Mouse (Mus musculus): ENCODE results near the gene H1f0.

The H1f0 gene

GRCm38 (mm10) chr15:79028237-79028738 is at the start of gene H1f0:
Gene H1f0, plus strand, starts transcription at chr15:79028450.
- DNase-seq (ENCODE audit: extremely low spot score, low read depth, low spot score): no peak

DNA sequence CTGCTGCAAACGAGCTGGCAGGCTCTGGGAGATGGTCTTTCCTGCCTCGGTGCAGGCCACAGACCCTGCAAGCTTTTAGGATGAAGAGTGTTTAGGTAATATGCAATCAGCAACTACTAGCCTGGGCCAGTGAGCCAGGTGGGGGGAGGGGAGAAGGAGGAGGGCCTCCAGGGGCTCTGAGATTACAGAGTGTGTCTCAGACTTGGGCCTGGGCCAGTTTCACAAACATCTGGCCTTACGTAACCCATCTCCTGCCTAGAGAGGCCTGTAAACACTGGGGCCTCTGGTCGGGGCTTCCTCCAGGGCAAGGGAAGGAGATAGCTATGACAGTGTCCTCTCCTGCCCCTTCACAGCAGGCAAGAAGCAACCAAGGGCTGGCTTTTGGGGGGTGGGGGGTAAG is 49.4 kb upstream of the H1f0 start:
- DNase-seq (ENCODE audit: extremely low spot score, low read depth, low spot score): no peak

- no peak for DNase-seq (ENCODE audit: extremely low spot score, low read depth, low spot score)
Observed at GRCm38 (mm10) chr15:78980084-78980483, 48.2 kb upstream of the H1f0 start.

DNA sequence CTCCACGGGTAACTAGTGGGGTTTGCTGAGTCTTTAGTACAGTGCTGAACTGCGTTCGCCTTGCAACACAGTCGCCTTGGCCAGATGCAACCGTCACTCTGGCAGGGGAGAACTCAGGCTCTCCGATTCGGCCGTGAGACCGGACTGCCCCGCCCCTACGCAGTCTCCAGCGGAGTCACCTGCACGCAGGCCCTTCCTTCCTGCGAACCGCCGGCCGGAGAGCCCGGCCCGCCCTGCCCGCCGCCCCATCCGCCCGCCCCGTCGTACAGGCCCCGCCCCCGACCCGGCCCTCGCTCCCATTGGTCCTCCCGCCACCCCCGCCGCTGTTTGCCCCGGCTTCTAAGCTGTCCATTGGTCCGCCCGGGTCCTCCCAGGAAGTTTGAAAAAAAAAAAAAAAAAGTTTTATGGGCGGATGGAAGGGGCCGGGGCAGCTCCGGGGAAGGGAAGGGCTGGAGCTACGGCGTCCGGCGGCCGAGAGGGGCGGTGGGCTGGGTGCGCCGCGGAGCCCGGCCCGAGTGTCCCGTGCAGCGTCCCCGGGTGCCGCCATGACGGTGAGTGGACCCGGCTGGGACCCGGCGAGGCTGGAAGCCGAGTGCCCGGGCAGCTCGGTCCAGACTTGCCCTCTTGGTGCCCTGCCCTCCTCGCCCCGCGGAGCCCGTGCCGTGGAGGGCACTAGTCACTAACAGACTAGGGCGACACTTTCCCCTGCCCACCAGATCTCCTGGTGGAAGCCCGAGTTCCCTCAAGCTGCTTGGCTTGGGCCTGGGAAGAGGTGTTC is 45.4 kb upstream of the H1f0 start:
- DNase-seq (ENCODE audit: extremely low spot score, low read depth, low spot score): no peak

- no peak for DNase-seq (ENCODE audit: extremely low spot score, low read depth, low spot score)
Observed at GRCm38 (mm10) chr15:78983436-78984285, 44.6 kb upstream of the H1f0 start.

GRCm38 (mm10) chr15:78984286-78984778 is 43.9 kb upstream of the H1f0 start:
- no peak for DNase-seq (ENCODE audit: extremely low spot score, low read depth, low spot score)

GRCm38 (mm10) chr15:78986536-78987220 is 41.6 kb upstream of the H1f0 start:
- no peak for DNase-seq (ENCODE audit: extremely low spot score, low read depth, low spot score)

GRCm38 (mm10) chr15:78988499-78988971 is 39.7 kb upstream of the H1f0 start:
- DNase-seq (ENCODE audit: extremely low spot score, low read depth, low spot score): no peak

- no peak for DNase-seq (ENCODE audit: extremely low spot score, low read depth, low spot score)
Observed at GRCm38 (mm10) chr15:78989152-78990092, 38.8 kb upstream of the H1f0 start.

DNA sequence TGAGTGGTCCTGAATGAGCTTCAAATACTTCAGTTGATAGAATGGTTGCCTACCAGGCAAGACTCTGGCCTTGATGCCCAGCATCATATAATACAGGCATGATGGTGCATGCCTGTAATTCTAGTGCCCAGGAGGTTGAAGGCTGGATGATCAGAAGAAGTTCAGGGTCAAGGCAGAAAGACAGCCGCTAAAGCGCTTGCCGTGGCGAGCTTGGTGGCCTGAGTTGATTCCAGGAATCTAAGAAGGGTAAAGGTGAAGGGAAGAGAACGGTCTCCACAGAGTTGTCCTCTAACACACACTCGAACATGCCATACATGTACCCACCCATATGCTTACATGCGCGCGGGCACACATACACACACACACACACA is 38.2 kb upstream of the H1f0 start:
- DNase-seq (ENCODE audit: extremely low spot score, low read depth, low spot score): no peak

DNA sequence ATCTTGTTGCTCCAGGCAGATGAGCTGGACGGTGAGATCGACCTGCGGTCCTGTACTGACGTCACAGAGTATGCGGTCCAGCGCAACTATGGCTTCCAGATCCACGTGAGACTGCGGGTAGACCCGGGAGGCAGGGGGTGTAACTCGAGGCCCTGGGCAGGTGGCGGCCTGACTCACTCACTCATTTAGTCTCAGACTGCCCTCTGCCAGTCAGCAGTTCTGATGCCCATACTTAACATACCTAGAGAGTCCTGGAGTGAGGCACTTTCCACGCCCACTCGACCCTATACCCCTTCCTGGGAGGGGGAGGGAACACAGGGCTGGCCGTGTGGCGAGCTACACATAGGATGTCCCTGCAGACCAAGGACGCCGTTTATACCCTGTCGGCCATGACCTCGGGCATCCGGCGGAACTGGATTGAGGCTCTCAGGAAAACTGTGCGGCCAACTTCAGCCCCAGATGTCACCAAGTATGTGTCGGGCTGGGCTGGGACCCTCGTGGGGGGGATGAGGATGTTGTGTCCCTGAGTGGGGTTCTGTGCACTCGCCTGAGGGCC is 37.2 kb upstream of the H1f0 start:
- no peak for DNase-seq (ENCODE audit: extremely low spot score, low read depth, low spot score)

- DNase-seq (ENCODE audit: extremely low spot score, low read depth, low spot score): no peak
Observed at GRCm38 (mm10) chr15:78992235-78992634, 36.0 kb upstream of the H1f0 start.

GRCm38 (mm10) chr15:78992925-78993324 is 35.3 kb upstream of the H1f0 start:
- no peak for DNase-seq (ENCODE audit: extremely low spot score, low read depth, low spot score)

- DNase-seq (ENCODE audit: extremely low spot score, low read depth, low spot score): no peak
Observed at GRCm38 (mm10) chr15:78995916-78996315, 32.3 kb upstream of the H1f0 start.

- DNase-seq (ENCODE audit: extremely low spot score, low read depth, low spot score): no peak
Observed at GRCm38 (mm10) chr15:78996663-78997062, 31.6 kb upstream of the H1f0 start.

DNA sequence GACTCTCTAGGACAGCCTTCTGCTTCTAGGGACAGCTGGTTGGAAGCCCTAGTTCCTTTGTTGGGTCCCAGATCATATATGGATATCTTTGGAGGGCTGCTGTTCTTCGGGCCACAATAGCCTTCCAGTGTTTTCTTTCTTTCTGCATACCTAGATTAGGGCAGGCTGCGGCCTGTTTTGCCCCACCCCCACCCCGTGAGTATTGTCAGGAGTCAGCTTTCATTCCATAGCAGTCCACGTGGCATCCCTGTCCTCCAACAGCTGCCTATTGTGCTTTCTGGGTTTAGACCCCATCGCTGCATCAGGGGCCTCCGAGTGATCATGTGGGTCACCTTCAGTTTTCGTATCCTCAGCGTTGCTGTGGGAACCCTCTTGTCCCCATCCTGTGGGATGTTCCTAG is 29.9 kb upstream of the H1f0 start:
- no peak for DNase-seq (ENCODE audit: extremely low spot score, low read depth, low spot score)

DNA sequence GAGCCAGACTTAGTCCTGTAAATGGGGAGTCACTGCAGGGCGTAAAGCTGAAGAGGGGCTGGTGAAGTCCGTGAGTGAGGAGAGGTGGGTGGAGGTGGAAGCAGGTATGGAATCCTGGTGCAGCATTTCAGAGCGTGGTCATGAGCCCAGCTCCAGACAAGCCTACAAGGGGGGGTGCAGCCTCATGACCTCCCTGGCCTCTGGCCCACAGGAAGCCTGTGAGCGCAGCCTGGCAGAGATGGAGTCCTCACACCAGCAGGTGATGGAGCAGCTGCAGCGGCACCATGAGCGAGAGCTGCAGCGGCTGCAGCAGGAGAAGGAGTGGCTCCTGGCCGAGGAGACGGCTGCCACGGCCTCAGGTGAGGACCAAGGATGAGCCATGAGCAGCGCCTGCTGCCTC is 28.7 kb upstream of the H1f0 start:
- DNase-seq (ENCODE audit: extremely low spot score, low read depth, low spot score): no peak

- no peak for DNase-seq (ENCODE audit: extremely low spot score, low read depth, low spot score)
Observed at GRCm38 (mm10) chr15:79000357-79000791, 27.9 kb upstream of the H1f0 start.

- DNase-seq (ENCODE audit: extremely low spot score, low read depth, low spot score): no peak
Observed at GRCm38 (mm10) chr15:79001559-79001958, 26.7 kb upstream of the H1f0 start.

DNA sequence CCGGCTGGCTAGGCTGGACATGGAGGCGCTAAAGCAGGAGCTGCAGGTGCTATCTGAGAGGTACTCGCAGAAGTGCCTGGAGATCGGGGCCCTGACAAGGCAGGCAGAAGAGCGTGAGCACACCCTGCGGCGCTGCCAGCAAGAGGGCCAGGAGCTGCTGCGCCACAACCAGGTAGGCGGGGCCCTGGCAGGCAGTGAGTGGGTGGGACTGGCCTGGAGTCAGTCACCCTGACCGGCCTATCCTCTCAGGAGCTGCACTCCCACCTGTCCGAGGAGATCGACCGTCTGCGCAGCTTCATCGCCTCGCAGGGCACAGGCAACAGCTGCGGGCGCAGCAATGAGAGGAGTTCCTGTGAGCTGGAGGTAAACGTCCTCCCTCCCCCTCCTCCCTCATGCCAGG is 26.2 kb upstream of the H1f0 start:
- no peak for DNase-seq (ENCODE audit: extremely low spot score, low read depth, low spot score)
